Mouse (Mus musculus): ENCODE data around the gene Zfp964. TPM values are rescaled to one million over a fixed set of nuclear protein-coding genes. Genes with fewer than 3 reads are reported as not detected.
"Not testable (repeated sequence)": the region's sequence is repeated elsewhere in the genome, so short reads cannot be mapped to it uniquely, and the experiment has no call there.

Gene Zfp964
- 1 to 10 TPM; 4.9 to 5.6 TPM for total RNA-seq (2021)

DNA sequence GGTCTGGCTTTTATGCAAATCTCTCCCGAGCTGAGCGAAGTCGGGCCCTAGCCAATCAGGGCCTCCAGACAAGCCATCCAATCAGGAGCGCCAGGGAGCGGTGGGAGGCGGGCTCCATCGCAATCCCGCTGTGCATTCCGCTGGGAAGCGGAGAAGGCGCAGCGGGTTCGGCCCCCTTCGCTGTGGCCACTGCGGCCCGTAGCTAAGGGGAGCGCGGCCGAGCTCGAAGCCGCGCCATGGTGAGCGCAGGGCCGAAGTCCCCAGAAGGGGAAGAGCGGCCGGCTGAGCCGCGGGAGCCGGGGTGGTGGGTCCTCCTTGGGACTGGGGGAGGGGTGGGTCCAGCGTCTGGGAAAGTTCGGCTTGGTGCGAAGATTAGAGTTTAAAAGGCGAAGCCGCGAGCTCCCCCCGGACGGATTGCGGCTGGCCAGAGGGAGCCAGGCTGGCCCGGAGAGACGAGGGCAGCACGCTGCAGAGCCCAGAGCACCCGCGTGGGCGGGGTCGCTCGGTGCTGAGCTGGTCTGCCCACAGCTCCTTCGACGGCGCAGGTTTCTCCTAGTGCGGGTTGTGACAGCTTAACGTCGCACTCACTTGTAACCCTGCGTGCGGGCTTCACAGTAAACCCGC, at the start of gene Zfp964:
Gene Zfp964, plus strand, starts transcription at position 122 of the 624 bp plus-strand sequence.
- DNase-seq = peak; percentile 91 to 92

DNA sequence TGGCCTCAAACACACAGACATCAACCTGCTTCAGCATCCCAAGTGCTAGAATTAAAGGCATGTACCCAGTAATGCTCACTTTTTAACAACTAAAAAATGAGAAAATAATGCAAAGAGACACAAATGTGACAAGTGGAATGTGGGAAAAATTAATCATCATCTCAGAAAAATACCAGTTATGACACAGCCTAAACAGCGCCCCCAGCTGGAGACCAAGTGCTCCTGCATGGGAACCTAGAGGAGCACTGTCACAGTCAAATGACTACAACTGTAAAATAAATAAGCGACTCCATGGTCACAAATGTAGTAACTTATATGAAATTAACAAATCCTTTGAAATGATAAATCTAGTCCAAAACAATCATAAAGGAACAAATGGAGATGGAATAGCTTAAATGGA, 39.6 kb upstream of the Zfp964 start:
- DNase-seq = no peak

DNA sequence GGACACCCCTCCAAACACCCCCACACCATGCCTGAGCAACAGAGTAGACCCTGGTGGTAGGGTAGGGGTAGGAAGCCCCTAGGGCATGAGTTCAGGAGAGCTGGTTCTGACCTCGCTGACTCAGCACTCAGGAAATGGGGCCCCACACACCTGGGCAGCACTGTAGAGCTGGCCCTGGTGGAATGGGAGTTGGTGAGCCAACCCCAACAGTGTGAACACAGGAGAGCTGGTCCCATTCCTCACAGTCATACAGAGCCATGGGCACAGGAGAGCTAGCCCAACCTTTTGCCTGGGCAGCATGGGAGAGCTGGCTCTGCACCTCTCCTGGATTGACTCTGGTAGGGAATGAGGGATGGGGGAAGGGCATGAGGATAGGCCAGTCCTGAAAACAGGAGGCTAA, 36.2 kb upstream of the Zfp964 start:
- no peak for DNase-seq

DNA sequence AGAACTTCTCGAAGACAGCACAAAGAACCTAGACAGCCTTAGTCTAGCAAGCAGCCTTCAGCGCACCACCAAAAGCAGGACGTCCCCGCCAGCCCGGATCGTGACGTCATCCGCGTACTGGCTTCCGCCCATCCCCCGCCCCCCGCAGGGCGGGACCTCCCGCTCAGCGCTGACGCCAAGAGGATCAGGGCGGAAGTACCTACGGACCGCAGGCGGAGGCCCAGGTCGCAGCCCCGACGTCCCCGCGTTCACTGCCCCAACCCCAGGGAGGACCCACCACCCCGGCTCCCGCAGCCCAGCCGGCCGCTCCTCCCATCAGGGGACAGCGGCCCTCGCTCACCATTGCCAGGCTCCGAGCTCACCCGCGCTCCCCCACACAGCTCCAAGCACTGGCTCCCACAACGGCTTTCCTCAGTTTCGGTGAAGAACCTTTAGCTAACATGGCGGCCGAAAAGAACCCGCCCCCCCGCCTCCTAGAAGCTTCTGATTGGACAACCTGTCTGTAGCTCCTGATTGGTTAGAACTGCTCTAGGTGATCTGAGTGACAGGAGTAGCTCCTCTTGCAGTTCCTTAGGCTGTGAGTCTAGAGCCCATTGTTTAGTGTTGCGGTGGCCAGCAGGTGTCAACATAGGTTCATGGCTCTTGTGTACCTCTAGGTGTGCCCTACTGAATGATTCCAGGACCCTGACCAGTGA, 29.0 kb upstream of the Zfp964 start, which contains the start of gene Zfp868:
Gene Zfp868, minus strand, starts transcription at position 454 of the 695 bp plus-strand sequence.
- DNase-seq = peak; percentile 98 to 99

DNA sequence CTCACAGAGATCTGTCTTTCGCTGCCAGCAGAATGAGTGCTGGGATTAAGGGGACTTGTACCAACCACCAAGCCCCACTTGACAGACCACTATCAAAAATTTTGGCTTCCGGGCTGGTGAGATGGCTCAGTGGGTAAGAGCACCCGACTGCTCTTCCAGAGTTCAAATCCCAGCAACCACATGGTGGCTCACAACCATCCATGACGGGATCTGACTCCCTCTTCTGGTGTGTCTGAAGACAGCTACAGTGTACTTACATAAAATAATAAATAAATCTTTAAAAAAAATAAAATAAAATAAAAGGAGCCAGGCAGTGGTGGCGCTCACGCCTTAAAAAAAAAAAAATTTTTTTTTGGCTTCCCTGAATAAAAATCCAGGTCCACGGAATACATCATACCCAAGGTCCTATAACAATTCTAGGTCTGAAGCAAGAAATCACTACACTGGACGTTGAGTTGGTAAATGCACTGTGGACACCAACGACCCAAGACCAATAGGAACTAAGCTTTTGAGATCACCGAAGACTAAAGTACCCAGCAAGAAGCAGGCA, 396 bp upstream of the Zfp964 start:
- no peak for DNase-seq

DNA sequence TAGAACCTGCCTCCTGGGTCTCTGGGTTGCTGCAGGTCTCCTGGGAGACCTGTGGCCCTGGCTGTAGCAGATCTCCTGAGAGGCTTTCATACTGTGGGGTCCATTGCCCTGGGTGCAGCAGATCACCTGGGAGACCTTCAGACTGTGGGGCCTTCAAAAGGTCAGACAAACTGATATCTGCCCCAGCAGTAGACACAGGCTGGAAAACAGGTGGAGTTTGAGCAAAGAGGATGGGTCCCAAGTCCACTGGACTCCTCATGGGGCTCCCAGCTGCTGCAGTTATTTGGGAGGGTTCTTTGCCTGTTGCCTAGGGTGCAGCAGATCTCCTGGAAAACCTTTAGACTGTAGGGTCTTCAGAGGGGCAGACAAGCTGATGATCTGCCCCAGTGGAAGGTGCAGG, 7.0 kb downstream of the Zfp964 start:
- DNase-seq = no peak

DNA sequence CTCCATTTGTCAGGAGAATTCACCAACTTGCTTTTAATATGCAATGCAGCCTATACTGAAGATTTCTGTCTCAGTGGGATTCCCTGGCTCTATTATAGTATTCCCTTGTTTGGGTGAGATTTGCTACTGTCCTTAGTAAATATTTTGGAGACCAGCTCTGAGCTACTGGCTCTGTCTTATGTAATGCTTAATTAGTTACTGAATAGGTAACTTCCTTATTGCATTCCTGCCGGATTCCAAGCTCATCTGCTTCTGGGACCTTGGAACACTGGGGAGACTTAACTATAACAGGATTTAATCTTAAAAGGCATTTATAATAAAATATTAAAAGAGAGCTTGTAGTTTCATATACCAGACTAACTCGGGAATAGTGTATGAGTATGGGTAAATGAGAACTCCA, 10.8 kb downstream of the Zfp964 start:
- DNase-seq = not testable (repeated sequence)

DNA sequence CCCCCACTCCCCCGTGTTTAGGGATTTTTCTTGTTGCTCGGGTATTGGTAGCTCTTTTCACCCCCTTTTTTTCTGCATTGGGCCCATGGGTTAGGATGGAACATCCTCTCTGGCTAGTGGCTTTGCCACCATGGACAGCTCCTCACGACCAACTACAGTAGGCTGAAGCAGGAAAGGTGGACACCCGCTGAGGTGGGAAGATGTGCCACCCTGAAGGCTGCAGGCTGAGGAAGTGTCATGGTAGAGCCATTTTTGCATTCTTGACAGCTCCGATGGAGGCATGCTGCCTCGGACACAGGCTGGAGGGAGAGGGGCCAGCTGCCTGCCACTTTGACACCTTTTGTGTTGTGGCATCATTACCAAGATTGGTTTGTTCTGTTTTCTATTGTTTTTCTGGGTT, 47.5 kb downstream of the Zfp964 start:
- DNase-seq = no peak

DNA sequence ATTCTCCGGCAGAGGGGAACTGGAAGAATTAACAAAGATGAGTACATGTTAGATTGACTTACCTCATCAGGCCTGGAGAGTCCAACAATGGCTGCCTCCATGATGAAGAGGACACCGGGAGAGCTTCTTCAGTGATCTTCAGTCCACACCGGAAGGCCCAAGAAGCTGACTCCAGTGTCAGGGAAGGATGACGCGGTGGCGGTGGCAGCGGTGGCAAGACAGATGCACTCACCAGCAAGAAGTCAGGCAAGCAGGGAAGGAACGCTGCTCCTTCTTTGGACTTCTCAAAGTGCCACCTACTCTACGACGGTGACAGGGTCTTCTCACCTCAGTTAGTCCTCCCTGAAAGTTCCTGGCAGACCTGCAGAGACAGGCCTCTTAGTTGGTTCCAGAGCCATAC, 56.3 kb downstream of the Zfp964 start, which contains the start of gene Zfp869:
Gene Zfp869, minus strand, starts transcription at position 101 of the 400 bp plus-strand sequence.
- DNase-seq = not testable (repeated sequence)

DNA sequence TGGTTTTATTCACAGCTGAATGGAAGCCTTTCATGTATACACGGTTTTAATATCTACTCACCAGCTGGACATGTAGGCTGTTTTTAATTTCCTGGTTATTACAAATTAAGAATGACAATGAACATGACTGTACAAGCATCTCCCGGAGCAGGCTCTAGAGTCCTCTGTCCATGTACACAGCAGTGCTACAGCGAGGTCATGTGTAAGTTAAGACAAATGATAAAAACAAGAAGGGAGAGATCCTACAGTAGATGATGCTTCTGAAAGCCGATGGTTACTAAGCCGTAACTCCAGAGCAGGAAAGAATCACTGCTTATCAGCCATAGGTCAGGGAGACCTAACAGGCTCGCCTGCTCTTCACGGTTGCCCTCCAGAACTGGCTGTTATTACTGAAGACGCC, 59.2 kb downstream of the Zfp964 start:
- DNase-seq = no peak

DNA sequence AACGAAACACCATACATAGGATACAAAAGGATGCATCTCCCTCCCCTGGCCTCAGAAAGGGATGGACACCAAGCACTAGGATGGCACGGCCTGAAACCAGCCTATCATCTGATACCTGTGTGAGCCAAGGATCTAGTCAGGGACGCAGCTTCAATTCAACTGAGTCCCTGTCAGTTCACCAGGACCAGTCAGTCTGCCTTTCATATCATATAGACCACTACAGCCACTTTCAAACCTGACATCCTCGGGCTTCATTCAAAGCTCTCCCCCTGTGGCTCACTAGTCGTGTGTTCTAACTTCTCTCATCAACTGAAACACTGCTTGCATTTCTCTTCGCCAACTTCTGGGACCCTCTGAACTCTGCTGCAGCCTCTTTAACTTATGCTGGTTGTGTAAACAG, 61.1 kb downstream of the Zfp964 start:
- no peak for DNase-seq

Other genes with a start within 250 kb of the Zfp964 start
- under 1 TPM in 1 of 2 experiments, not detected in 1; 0.15 TPM for gene Gm9495, start 200.9 kb upstream of the Zfp964 start, total RNA-seq (2021)
- not detected for gene Gm7697, start 131.5 kb upstream of the Zfp964 start, total RNA-seq (2021)
- gene Zfp868, start 28.9 kb upstream of the Zfp964 start, total RNA-seq (2021) = 10 to 100 TPM; 18.7 to 21.5 TPM
- gene Zfp869, start 56.2 kb downstream of the Zfp964 start, total RNA-seq (2021) = 10 to 100 TPM; 19.8 to 22.3 TPM
- gene Zfp963, start 95.5 kb downstream of the Zfp964 start, total RNA-seq (2021) = 1 to 10 TPM; 5.2 to 5.7 TPM
- 1 to 10 TPM in 1 of 2 experiments, not detected in 1; 1.3 TPM for gene Gm20422, start 120.4 kb downstream of the Zfp964 start, total RNA-seq (2021)
- 10 to 100 TPM; 40.3 to 40.6 TPM for gene Atp13a1, start 136.7 kb downstream of the Zfp964 start, total RNA-seq (2021)
- 10 to 100 TPM; 28.1 to 32.1 TPM for gene Zfp866, start 136.7 kb downstream of the Zfp964 start, total RNA-seq (2021)
- gene Gmip, start 154.2 kb downstream of the Zfp964 start, total RNA-seq (2021) = 10 to 100 TPM; 12.0 to 17.3 TPM
- gene Lpar2, start 167.9 kb downstream of the Zfp964 start, total RNA-seq (2021) = under 1 TPM; 0.60 to 0.68 TPM
- 10 to 100 TPM; 15.6 to 19.0 TPM for gene Pbx4, start 178.0 kb downstream of the Zfp964 start, total RNA-seq (2021)
- gene Cilp2, start 233.2 kb downstream of the Zfp964 start, total RNA-seq (2021) = under 1 TPM; 0.86 to 0.92 TPM
- gene Tssk6, start 247.7 kb downstream of the Zfp964 start, total RNA-seq (2021) = under 1 TPM in 1 of 2 experiments, not detected in 1; 0.76 TPM
- 100 to 1,000 TPM; 154 to 159 TPM for gene Ndufa13, start 248.1 kb downstream of the Zfp964 start, total RNA-seq (2021)
- 10 to 100 TPM; 32.3 to 36.3 TPM for gene Yjefn3, start 248.2 kb downstream of the Zfp964 start, total RNA-seq (2021)